Mouse (Mus musculus): Measurements from ENCODE around the gene Orm3. TPM values are rescaled to one million over a fixed set of nuclear protein-coding genes. Genes with fewer than 3 reads are reported as not detected.

Orm3 gene
- total RNA-seq, 2 experiments from 2014 or later = not detected

- no peak for DNase-seq (ENCODE audit: low spot score in 2 of 2)
- no peak for TF ChIP-seq CTCF (conservative IDR thresholded peaks at IDR 0.05)
- H3K4me3 ChIP-seq = no peak overlapping the region
- no peak overlapping the region for H3K27ac ChIP-seq
Observed at GRCm38 (mm10) chr4:63343608-63344007, 12.4 kb upstream of the Orm3 start.

DNA sequence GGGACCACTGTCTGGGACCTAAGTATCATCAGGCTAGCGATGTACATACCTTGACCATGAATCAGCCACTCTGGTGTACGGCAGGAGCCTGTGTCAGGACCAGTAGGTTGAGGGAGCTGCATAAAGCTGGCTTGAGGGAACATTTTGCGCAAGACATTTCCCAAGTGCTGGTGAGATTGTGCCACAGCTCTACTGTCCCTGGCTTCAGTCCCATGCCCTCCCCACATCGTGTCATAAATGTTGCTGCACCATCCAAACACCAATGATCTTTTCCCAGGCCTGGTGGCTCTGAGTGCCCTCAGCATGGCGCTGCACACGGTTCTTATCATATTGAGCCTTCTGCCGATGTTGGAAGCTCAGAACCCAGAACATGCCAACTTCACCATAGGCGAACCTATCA, 11.7 kb upstream of the Orm3 start, which contains the start of gene Orm1:
Gene Orm1 (plus strand): TSS at position 266 of the 400 bp plus-strand sequence.
- no peak for TF ChIP-seq CTCF (conservative IDR thresholded peaks at IDR 0.05)
- no peak for DNase-seq (ENCODE audit: low spot score in 2 of 2)
- Histone ChIP-seq H3K27ac (no peak within 1 kb of the TSS), H3K4me3 (no peak within 1 kb of the TSS)

DNA sequence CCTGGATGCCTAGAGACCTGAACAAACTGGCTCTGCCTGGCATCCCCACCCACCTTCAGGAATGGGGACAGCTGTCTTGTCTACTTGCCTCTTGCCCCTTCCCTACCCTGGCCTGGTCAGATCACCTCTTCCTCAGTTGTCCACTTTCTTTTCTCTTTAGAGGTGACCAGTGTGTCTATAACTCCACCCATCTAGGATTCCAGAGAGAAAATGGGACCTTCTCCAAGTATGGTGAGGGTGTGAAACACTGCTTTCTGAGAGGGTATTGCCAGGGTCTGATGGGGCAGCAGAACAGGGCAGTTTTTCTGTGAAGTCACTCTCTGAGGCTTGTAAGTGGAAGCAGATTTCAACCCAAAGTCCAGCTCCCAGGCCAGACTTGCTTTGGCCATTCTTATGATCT, 10.7 kb upstream of the Orm3 start:
- Histone ChIP-seq H3K4me3 (no peak overlapping the region), H3K27ac (no peak overlapping the region)
- TF ChIP-seq CTCF (conservative IDR thresholded peaks at IDR 0.05) = no peak
- no peak for DNase-seq (ENCODE audit: low spot score in 2 of 2)

DNA sequence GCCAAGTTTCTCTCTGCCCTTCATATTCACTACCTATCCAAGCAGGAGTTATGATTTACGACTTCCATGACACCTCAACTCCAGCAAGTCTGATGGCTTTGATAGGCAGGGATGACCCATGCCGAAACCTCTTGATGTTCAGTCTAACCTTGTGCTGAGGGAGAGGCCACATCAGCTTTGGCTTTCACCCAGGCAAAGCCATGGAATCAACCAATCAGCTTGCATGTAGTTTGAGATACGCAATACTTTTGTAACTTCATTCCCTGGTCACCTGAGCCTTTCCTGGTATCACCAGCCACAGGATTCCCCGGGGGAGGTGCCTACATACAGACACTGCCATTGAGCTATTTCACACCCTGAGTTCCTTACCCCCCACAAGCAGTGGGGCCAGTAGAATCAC, 9.3 kb upstream of the Orm3 start:
- TF ChIP-seq CTCF (conservative IDR thresholded peaks at IDR 0.05) = no peak
- H3K4me3 ChIP-seq = no peak overlapping the region
- H3K27ac ChIP-seq = no peak overlapping the region
- no peak for DNase-seq (ENCODE audit: low spot score in 2 of 2)

GRCm38 (mm10) chr4:63348524-63348923, 7.4 kb upstream of the Orm3 start:
- DNase-seq (ENCODE audit: low spot score in 2 of 2) = no peak
- no peak overlapping the region for H3K27ac ChIP-seq
- TF ChIP-seq CTCF (conservative IDR thresholded peaks at IDR 0.05) = no peak
- H3K4me3 ChIP-seq = no peak overlapping the region

- TF ChIP-seq CTCF (conservative IDR thresholded peaks at IDR 0.05) = no peak
- Histone ChIP-seq H3K4me3 (no peak overlapping the region), H3K27ac (no peak overlapping the region)
- no peak for DNase-seq (ENCODE audit: low spot score in 2 of 2)
Observed at GRCm38 (mm10) chr4:63356981-63357570, 1.1 kb downstream of the Orm3 start.

GRCm38 (mm10) chr4:63359861-63360260, 3.9 kb downstream of the Orm3 start:
- H3K27ac ChIP-seq = no peak overlapping the region
- TF ChIP-seq CTCF (conservative IDR thresholded peaks at IDR 0.05) = no peak
- no peak overlapping the region for H3K4me3 ChIP-seq

GRCm38 (mm10) chr4:63362150-63362549, 6.2 kb downstream of the Orm3 start, which contains the start of gene Orm2:
Orm2 (plus strand) TSS chr4:63362449.
- DNase-seq (ENCODE audit: low spot score in 2 of 2) = no peak
- TF ChIP-seq CTCF (conservative IDR thresholded peaks at IDR 0.05) = no peak
- H3K27ac ChIP-seq = no peak within 1 kb of the TSS
- no peak within 1 kb of the TSS for H3K4me3 ChIP-seq

More at GRCm38 (mm10) chr4:63359861-63360260, 3.9 kb downstream of the Orm3 start:
- no peak for DNase-seq (ENCODE audit: low spot score in 2 of 2)

- peak; percentile 68 to 94 for DNase-seq (ENCODE audit: low spot score in 2 of 2)
- no peak overlapping the region for H3K27ac ChIP-seq
- TF ChIP-seq CTCF (conservative IDR thresholded peaks at IDR 0.05) = peak; percentile 100
- no peak overlapping the region for H3K4me3 ChIP-seq
Observed at GRCm38 (mm10) chr4:63368577-63368976, 12.6 kb downstream of the Orm3 start.

- no peak for DNase-seq (ENCODE audit: low spot score in 2 of 2)
- TF ChIP-seq CTCF (conservative IDR thresholded peaks at IDR 0.05) = no peak
- Histone ChIP-seq H3K27ac (no peak overlapping the region), H3K4me3 (no peak overlapping the region)
Observed at GRCm38 (mm10) chr4:63370897-63371296, 14.9 kb downstream of the Orm3 start.

GRCm38 (mm10) chr4:63371890-63372289, 15.9 kb downstream of the Orm3 start:
- Histone ChIP-seq H3K27ac (no peak overlapping the region), H3K4me3 (no peak overlapping the region)
- peak in 1 of 2 experiments; percentile 32 for DNase-seq (ENCODE audit: low spot score in 2 of 2)
- peak; percentile 74 for TF ChIP-seq CTCF (conservative IDR thresholded peaks at IDR 0.05)

- no peak overlapping the region for H3K4me3 ChIP-seq
- H3K27ac ChIP-seq = no peak overlapping the region
- no peak for DNase-seq (ENCODE audit: low spot score in 2 of 2)
- no peak for TF ChIP-seq CTCF (conservative IDR thresholded peaks at IDR 0.05)
Observed at GRCm38 (mm10) chr4:63373404-63373803, 17.4 kb downstream of the Orm3 start.

GRCm38 (mm10) chr4:63374331-63374730, 18.4 kb downstream of the Orm3 start:
- H3K27ac ChIP-seq = no peak overlapping the region
- no peak for TF ChIP-seq CTCF (conservative IDR thresholded peaks at IDR 0.05)
- H3K4me3 ChIP-seq = no peak overlapping the region

DNA sequence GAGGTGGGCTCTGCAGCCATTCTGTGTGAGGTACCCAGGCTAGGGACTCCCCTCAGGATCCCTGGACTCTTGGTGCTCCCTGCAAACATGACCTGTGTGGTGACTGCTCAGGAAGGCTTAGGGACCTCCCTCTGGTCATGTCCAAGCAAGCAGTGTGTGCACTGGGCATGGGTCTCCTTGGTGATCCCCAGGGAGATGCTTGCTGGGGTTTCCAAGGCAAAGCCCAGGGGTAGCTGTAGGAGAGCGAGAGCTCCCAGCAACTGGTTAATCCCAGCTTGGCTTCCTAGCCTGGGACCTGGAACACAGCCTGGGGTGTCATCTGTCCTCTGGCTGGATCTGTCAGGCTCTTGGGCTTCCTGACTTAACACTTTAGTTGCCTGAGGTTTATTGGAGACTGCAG, 19.4 kb downstream of the Orm3 start:
- peak in 1 of 2 experiments; percentile 25 for DNase-seq (ENCODE audit: low spot score in 2 of 2)
- no peak for TF ChIP-seq CTCF (conservative IDR thresholded peaks at IDR 0.05)

More at GRCm38 (mm10) chr4:63374331-63374730, 18.4 kb downstream of the Orm3 start:
- DNase-seq (ENCODE audit: low spot score in 2 of 2) = no peak

More for the DNA sequence above, 19.4 kb downstream of the Orm3 start:
- no peak overlapping the region for H3K4me3 ChIP-seq
- H3K27ac ChIP-seq = no peak overlapping the region
